Mouse (Mus musculus) myocyte (in vitro differentiated cells): ENCODE results near the gene Wt1. TPM values are rescaled to one million over a fixed set of nuclear protein-coding genes. Genes with fewer than 3 reads are reported as not detected.

Source experiments
- H3K27me3 ChIP-seq: one replicate; pipeline ENCODE4 v1.6.1; 2011; ENCODE audit not compliant: control insufficient read depth, insufficient read depth, insufficient read length
- H3K36me3 ChIP-seq: one replicate; pipeline ENCODE4 v1.6.1; 2011; ENCODE audit not compliant: control insufficient read depth, insufficient read depth
- H3K4me2 ChIP-seq: one replicate; pipeline ENCODE4 v1.6.1; 2011; ENCODE audit warnings: low read depth, control low read depth
- H3K4me3 ChIP-seq: one replicate; pipeline ENCODE4 v1.5.1; 2011; ENCODE audit warnings: mild to moderate bottlenecking, control low read depth, moderate library complexity
- H3K79me2 ChIP-seq: one replicate; pipeline ENCODE4 v1.6.1; 2011; ENCODE audit not compliant: control insufficient read depth, insufficient read depth
- H3ac ChIP-seq: one replicate; pipeline ENCODE4 v1.6.1; 2011; ENCODE audit not compliant: control insufficient read depth, insufficient read length
- CEBPB ChIP-seq: IDR thresholded peaks from 2 replicates; pipeline ENCODE4 v1.6.1; 2011; ENCODE audit warnings: mild to moderate bottlenecking, moderate library complexity; ENCODE audit not compliant: poor library complexity, insufficient read depth, severe bottlenecking
- E2F4 ChIP-seq: IDR thresholded peaks from one replicate; pipeline ENCODE4 v1.6.1; 2011; ENCODE audit warnings: mild to moderate bottlenecking, control low read depth, moderate library complexity; ENCODE audit not compliant: insufficient read depth
- MAX ChIP-seq: IDR thresholded peaks from one replicate; pipeline ENCODE4 v1.6.1; 2011; ENCODE audit warnings: low read depth, mild to moderate bottlenecking, control low read depth
- MYOD1 ChIP-seq, 3 experiments: IDR thresholded peaks; one replicate each; pipeline ENCODE4 v1.6.1; 2011; ENCODE audit warnings: control low read depth in 2 of 3, low read depth in 2 of 3, mild to moderate bottlenecking in 2 of 3, moderate library complexity in 1 of 3; ENCODE audit not compliant: insufficient read length in 2 of 3, control insufficient read depth in 1 of 3
- MYOG ChIP-seq, 3 experiments: IDR thresholded peaks; one replicate each; pipeline ENCODE4 v1.6.1; 2011; ENCODE audit warnings: control low read depth in 2 of 3, low read depth in 2 of 3, mild to moderate bottlenecking in 2 of 3; ENCODE audit not compliant: insufficient read length in 2 of 3, control insufficient read depth in 1 of 3, insufficient read depth in 1 of 3
- POLR2A ChIP-seq: IDR thresholded peaks from one replicate; pipeline ENCODE4 v1.6.1; 2011; ENCODE audit warnings: low read depth, mild to moderate bottlenecking, control low read depth, moderate library complexity; ENCODE audit not compliant: insufficient read length
- POLR2AphosphoS2 ChIP-seq: IDR thresholded peaks from one replicate; pipeline ENCODE4 v1.6.1; 2011; ENCODE audit warnings: low read depth, control low read depth; ENCODE audit not compliant: insufficient read length
- REST ChIP-seq: IDR thresholded peaks from one replicate; pipeline ENCODE4 v1.6.1; 2011; ENCODE audit warnings: mild to moderate bottlenecking, control low read depth, moderate library complexity; ENCODE audit not compliant: insufficient read depth, insufficient read length
- SRF ChIP-seq: IDR thresholded peaks from one replicate; pipeline ENCODE4 v1.6.1; 2011; ENCODE audit warnings: low read depth; ENCODE audit not compliant: control insufficient read depth, insufficient read length
- TCF12 ChIP-seq: IDR thresholded peaks from one replicate; pipeline ENCODE4 v1.6.1; 2011; ENCODE audit warnings: mild to moderate bottlenecking, control low read depth; ENCODE audit not compliant: poor library complexity, insufficient read depth, severe bottlenecking
- TCF3 ChIP-seq: IDR thresholded peaks from one replicate; pipeline ENCODE4 v1.6.1; 2011; ENCODE audit warnings: low read depth, control low read depth; ENCODE audit not compliant: insufficient read length
- USF1 ChIP-seq: IDR thresholded peaks from one replicate; pipeline ENCODE4 v1.6.1; 2011; ENCODE audit warnings: low read depth, mild to moderate bottlenecking, control low read depth, moderate library complexity
- polyA plus RNA-seq: library from polyadenylated mRNA; unstranded; fragments of >200 nt; fragmentation: generic; extraction: Trizol; gene quantifications from one replicate; pipeline ENCODE4 v1.2.1, GENCODE M21; 2012; ENCODE audit warnings: missing spikeins

The Wt1 gene
- polyA plus RNA-seq, 1 experiment, result not detected

DNA sequence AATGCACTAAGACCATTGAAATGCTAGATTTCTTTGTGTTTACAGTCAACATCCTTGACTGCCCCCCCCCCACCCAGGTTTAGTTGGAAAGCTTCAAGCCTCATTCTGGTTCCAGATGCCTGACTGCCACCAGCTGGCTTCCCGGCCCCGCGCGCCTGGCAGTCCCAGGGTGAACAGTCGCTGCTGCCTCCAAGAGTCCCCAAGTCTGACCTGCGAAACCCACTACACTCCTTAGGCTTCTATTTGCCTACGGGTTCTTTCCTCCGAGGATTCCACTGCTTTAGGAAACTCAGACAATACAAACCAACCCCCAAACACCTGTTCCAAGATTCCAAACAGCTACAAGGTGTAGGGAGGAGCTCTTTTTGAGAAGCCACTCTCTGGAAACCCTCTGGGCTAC lies 1.1 kb upstream of the Wt1 start:
- no peak overlapping the region for H3ac ChIP-seq
- TF ChIP-seq MYOG (IDR thresholded peaks at IDR 0.05; ENCODE audit: control insufficient read depth in 1 of 3, insufficient read depth in 1 of 3, insufficient read length in 2 of 3, low read depth in 2 of 3), result no peak
- no peak for TF ChIP-seq USF1
- no peak for TF ChIP-seq E2F4
- TF ChIP-seq MAX, result no peak
- no peak for TF ChIP-seq REST
- TF ChIP-seq SRF, result no peak
- no peak for TF ChIP-seq TCF12
- TF ChIP-seq CEBPB, result no peak
- TF ChIP-seq POLR2AphosphoS2, result no peak
- no peak for TF ChIP-seq TCF3
- TF ChIP-seq POLR2A, result no peak
- TF ChIP-seq MYOD1 (IDR thresholded peaks at IDR 0.05; ENCODE audit: control insufficient read depth in 1 of 3, insufficient read length in 2 of 3, low read depth in 2 of 3), result no peak
- H3K79me2 ChIP-seq, result no peaks in the 10 kb centered on the region
- H3K27me3 ChIP-seq, result peaks cover 46% of the 10 kb centered on the region
- no peak overlapping the region for H3K4me3 ChIP-seq
- H3K36me3 ChIP-seq, result no peaks in the 10 kb centered on the region
- no peak overlapping the region for H3K4me2 ChIP-seq

DNA sequence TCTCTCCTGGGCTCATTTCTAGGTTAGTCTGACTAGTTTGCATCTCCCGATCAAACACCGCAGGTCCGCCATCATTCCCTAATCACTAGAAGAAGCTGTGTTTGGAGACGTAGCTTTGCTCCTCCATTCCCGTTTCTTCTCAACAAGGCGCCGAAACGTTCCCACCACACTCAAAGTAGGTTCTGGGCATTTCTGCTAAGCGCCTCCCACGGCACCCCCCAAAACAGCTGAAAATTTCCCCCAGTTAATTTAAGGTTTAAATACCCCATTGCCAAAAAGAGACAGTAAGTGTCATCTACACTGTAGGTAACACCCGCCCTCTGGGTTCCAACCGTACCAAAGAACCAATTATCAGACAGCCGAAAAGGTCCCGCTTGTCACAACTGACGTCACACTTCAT lies 688 bp upstream of the Wt1 start:
- no peak overlapping the region for H3K4me3 ChIP-seq
- no peak overlapping the region for H3K4me2 ChIP-seq
- peaks cover 43% of the 10 kb centered on the region for H3K27me3 ChIP-seq
- no peaks in the 10 kb centered on the region for H3K36me3 ChIP-seq
- H3ac ChIP-seq, result no peak overlapping the region
- no peaks in the 10 kb centered on the region for H3K79me2 ChIP-seq
- TF ChIP-seq TCF12, result no peak
- no peak for TF ChIP-seq E2F4
- TF ChIP-seq POLR2A, result no peak
- TF ChIP-seq SRF, result no peak
- TF ChIP-seq POLR2AphosphoS2, result no peak
- no peak for TF ChIP-seq MYOG (IDR thresholded peaks at IDR 0.05; ENCODE audit: control insufficient read depth in 1 of 3, insufficient read depth in 1 of 3, insufficient read length in 2 of 3, low read depth in 2 of 3)
- TF ChIP-seq CEBPB, result no peak
- TF ChIP-seq USF1, result no peak

DNA sequence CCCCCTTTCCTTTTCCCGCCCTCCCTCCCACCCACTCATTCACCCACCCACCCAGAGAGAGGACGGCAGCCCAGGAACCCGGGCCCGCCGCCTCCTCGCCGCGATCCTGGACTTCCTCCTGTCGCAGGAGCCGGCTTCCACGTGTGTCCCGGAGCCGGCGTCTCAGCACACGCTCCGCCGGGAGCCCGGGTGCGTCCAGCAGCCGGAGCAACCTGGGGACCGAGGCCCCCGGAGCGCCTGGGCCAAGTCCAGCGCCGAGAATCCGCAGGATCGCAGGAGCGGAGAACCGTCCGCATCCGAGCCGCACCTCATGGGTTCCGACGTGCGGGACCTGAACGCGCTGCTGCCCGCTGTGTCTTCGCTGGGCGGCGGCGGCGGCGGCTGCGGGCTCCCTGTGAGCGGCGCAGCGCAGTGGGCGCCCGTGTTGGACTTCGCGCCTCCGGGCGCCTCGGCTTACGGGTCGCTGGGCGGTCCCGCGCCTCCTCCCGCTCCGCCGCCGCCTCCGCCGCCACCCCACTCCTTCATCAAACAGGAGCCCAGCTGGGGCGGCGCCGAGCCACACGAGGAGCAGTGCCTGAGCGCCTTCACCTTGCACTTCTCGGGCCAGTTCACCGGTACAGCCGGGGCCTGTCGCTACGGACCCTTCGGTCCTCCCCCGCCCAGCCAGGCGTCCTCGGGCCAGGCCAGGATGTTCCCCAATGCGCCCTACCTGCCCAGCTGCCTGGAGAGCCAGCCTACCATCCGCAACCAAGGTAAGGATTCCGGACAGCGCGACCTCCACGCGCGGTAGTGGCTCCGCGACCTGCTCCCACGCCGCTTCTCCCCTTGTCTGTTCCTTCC lies 582 bp downstream of the Wt1 start:
- Histone ChIP-seq H3ac (no peak overlapping the region), H3K79me2 (no peaks in the 10 kb centered on the region), H3K27me3 (peaks cover 41% of the 10 kb centered on the region), H3K36me3 (no peaks in the 10 kb centered on the region), H3K4me2 (no peak overlapping the region), H3K4me3 (no peak overlapping the region)
- TF ChIP-seq POLR2A, result no peak
- TF ChIP-seq SRF, result no peak

DNA sequence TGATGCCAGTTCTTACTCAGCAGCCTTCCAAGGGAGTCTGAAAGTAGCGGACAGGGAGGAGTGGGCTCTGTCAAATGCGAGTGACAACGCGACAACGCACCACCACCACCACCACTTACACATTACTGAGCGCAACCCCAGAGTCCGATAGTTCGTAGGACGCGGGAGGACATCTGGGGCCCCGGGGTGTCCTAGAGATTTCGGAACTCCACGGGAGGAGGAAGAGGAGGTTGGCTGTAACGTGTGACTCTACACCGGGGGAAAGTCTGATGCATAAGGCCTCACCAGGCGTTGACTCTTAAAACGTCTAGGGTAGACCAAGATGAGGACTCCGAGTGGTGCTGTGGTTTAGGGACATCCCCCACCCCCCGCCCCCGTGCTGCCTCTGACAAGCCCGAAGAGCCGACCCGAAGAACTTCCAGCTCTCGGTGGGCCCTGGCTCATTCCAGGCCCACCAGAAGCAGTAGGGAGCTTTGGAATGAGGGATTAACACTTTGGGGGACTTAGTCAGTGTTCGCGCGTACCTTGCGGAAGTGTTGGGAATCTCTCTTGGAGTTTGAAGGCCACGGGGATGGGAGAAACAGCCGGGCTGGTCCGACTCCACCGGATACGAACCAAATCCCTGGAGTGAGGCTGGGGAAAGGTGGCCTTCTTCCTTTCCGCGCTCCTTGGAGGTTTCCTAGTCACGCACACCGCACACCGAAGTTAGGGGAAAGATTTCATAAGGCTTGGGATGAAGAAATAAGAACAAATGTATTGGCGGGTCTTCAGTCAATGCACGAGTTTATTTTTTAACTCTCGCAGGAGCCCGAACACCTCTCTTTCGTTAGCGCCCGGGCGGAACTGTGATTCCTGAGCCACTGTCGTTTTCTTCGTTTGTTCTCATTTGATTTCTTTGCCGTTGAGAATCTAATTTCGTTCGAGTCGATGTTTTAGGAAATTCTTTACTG lies 1.5 kb downstream of the Wt1 start:
- TF ChIP-seq TCF3, result no peak
- TF ChIP-seq REST, result no peak
- TF ChIP-seq MYOG (IDR thresholded peaks at IDR 0.05; ENCODE audit: control insufficient read depth in 1 of 3, insufficient read depth in 1 of 3, insufficient read length in 2 of 3, low read depth in 2 of 3), result no peak
- no peak for TF ChIP-seq POLR2AphosphoS2
- TF ChIP-seq TCF12, result no peak
- TF ChIP-seq E2F4, result no peak
- no peak for TF ChIP-seq CEBPB
- Histone ChIP-seq H3ac (no peak overlapping the region), H3K79me2 (no peaks in the 10 kb centered on the region), H3K4me2 (no peak overlapping the region), H3K27me3 (peaks cover 42% of the 10 kb centered on the region), H3K4me3 (no peak overlapping the region), H3K36me3 (no peaks in the 10 kb centered on the region)

DNA sequence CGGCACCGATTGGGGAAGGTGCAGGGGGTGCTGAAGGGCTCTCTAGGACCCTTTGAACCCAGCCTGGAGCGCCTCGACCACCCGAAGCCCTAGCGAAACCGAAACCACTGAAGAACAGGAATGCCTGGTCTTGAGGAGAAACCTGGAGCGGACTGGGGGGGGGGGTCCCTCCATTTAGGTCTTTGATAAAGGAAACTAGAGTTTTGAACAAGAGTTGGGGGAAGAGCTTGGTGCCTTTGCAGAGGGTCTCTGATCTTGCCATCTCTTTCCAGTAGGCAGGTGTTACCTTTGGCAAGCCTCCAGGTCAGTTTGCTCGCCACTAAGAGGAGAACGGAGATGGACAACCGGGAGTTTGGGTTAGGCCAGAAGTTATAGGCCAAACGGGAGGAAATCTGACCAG lies 2.2 kb downstream of the Wt1 start:
- peaks cover 45% of the 10 kb centered on the region for H3K27me3 ChIP-seq
- H3K79me2 ChIP-seq, result no peaks in the 10 kb centered on the region
- TF ChIP-seq MAX (no peak), E2F4 (no peak), TCF3 (no peak), USF1 (no peak), REST (no peak), SRF (no peak), MYOD1 (IDR thresholded peaks at IDR 0.05; ENCODE audit: control insufficient read depth in 1 of 3, insufficient read length in 2 of 3, low read depth in 2 of 3) (no peak), TCF12 (no peak), MYOG (IDR thresholded peaks at IDR 0.05; ENCODE audit: control insufficient read depth in 1 of 3, insufficient read depth in 1 of 3, insufficient read length in 2 of 3, low read depth in 2 of 3) (no peak), CEBPB (no peak), POLR2AphosphoS2 (no peak), POLR2A (no peak)
- no peaks in the 10 kb centered on the region for H3K36me3 ChIP-seq
- H3ac ChIP-seq, result no peak overlapping the region
- H3K4me3 ChIP-seq, result no peak overlapping the region
- no peak overlapping the region for H3K4me2 ChIP-seq
